Mouse (Mus musculus) lung, adult 2 months (tissue): ENCODE results near the gene Slc41a1.

Experiments used
- CTCF ChIP-seq: fragments of 200-500 bp; IDR thresholded peaks from 2 replicates; pipeline ENCODE4 v1.5.1; 2011; ENCODE audit warnings: mild to moderate bottlenecking, low read length, control low read depth; ENCODE audit not compliant: insufficient read depth
- POLR2A ChIP-seq: fragments of 200-500 bp; IDR thresholded peaks from 2 replicates; pipeline ENCODE4 v1.6.1; 2011; ENCODE audit warnings: low read depth, mild to moderate bottlenecking, control low read depth, low read length, borderline replicate concordance; ENCODE audit errors: extremely low read depth

DNA sequence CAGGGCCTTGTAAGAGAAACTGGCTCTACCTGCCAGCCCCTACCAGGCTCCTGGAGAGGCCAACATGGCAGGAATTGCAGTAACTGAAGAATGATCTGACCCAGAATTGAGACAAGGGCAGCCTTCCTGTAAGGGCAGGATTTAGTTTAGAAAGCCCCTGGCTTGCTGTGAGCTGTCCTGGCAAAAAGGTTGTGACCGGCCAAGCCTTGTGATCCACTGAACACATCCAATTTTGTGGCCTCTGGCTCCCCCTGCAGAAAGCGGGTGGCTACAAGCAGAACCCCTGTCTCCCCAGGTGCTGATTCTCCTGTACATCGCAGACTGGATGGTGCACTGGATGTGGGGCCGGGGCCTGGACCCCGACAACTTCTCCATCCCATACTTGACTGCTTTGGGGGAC is 19.0 kb downstream of the Slc41a1 start:
- TF ChIP-seq CTCF (peak; percentile 76), POLR2A (no peak)
